Mouse (Mus musculus): ENCODE results near the gene Rslcan18. TPM values are rescaled to one million over a fixed set of nuclear protein-coding genes. Genes with fewer than 3 reads are reported as not detected.

The Rslcan18 gene
- polyA plus RNA-seq, 1 experiment from 2014 or later = 0.87 TPM

GRCm38 (mm10) chr13:67065386-67065785 is 50.7 kb downstream of the Rslcan18 start:
- no peaks in the 10 kb centered on the region for H3K4me1 ChIP-seq (ENCODE audit: control insufficient read depth, insufficient read depth, low read length)

DNA sequence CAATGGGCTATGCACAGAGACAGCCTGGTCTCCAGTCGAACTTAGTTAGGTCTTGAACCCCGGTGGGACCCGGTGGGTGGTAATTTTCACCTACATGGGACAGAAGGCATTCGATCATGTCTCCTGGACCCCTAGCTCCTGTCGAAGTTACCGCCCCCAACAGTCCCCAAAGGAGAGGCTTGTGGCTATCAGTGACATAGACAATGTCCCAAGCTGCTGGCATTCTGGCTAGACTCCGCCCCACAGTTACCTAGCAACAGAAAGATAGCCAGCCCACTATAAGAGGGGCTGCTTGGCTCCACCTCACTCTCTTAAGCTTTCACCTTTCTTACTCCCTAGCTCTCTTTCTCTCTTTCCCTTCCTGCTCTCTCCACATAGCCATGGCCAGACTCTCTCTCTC is 53.6 kb downstream of the Rslcan18 start:
- ATAC-seq (replicated peaks; ENCODE audit: insufficient number of reproducible peaks, low FRiP score, low TSS enrichment) = no peak
- WGBS (ENCODE audit: insufficient replicate concordance) = 36% methylated on average over 7 of the region's 7 CpGs
- peaks cover 3% of the 10 kb centered on the region; the same call in 1 of the 2 replicates for H3K4me1 ChIP-seq (ENCODE audit: control insufficient read depth, insufficient read depth, low read length)

More at GRCm38 (mm10) chr13:67065386-67065785, 50.7 kb downstream of the Rslcan18 start:
- Histone ChIP-seq H3K27ac (ENCODE audit: low read depth, low read length) (no peak overlapping the region), H3K27me3 (ENCODE audit: control insufficient read depth, insufficient read depth, low read length) (no peaks in the 10 kb centered on the region), H3K4me2 (no peak overlapping the region), H3K4me3 (ENCODE audit: low read depth, low read length) (no peak overlapping the region), H3K36me3 (ENCODE audit: control insufficient read depth, insufficient read depth, low read length) (peaks cover 15% of the 10 kb centered on the region), H3K9me3 (replicated peaks; ENCODE audit: control insufficient read depth, low read length) (peaks cover 6% of the 10 kb centered on the region), H3K9ac (ENCODE audit: low read depth, low read length) (no peak overlapping the region)
- ATAC-seq (replicated peaks; ENCODE audit: insufficient number of reproducible peaks, low FRiP score, low TSS enrichment) = no peak
- 86% methylated on average over 8 of the region's 8 CpGs for WGBS (ENCODE audit: insufficient replicate concordance)

DNA sequence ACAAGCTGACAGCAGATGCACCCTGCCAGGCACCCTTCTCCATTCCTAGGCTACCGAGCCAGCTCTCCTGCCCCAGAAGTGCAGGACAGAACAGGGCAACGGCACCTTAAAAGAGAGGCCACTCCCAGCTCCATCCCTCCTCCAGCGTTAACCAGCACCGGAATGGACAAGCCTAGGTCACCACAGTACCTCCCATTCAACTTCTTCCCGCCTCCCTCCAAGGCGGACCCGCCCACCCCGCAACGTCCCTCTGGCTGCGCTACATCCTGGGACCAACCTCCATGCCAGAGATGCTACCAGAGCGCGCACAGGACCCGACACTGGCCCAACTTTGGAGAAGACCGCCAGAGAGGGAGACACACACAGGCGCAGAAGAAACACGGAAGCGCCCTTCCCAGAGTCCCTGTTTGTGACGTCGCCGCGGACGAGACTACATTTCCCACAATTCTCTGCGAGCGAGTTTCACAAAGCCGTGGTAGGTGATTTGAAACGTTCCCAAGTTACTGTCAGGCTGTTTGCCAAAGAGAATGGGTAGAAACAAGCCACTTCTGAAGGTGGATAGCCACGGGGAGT is 55.2 kb downstream of the Rslcan18 start, which contains the start of gene Zfp712:
TSS of gene Zfp712 (minus strand) at position 385 of the 573 bp plus-strand sequence.
- Histone ChIP-seq H3K4me1 (ENCODE audit: control insufficient read depth, insufficient read depth, low read length) (peaks cover 3% of the 10 kb centered on the region; the same call in 1 of the 2 replicates), H3K9ac (ENCODE audit: low read depth, low read length) (peak within 1 kb of the TSS; percentile 74), H3K4me2 (peak within 1 kb of the TSS; percentile 86), H3K36me3 (ENCODE audit: control insufficient read depth, insufficient read depth, low read length) (no peaks in the 10 kb centered on the region), H3K9me3 (replicated peaks; ENCODE audit: control insufficient read depth, low read length) (no peaks in the 10 kb centered on the region), H3K27me3 (ENCODE audit: control insufficient read depth, insufficient read depth, low read length) (no peaks in the 10 kb centered on the region), H3K27ac (ENCODE audit: low read depth, low read length) (peak within 1 kb of the TSS; percentile 87), H3K4me3 (ENCODE audit: low read depth, low read length) (peak within 1 kb of the TSS; percentile 71)
- peak; percentile 94 for ATAC-seq (replicated peaks; ENCODE audit: insufficient number of reproducible peaks, low FRiP score, low TSS enrichment)
- WGBS (ENCODE audit: insufficient replicate concordance) = 1% methylated on average over 27 of the region's 27 CpGs

More for the DNA sequence above, 53.6 kb downstream of the Rslcan18 start:
- Histone ChIP-seq H3K9ac (ENCODE audit: low read depth, low read length) (no peak overlapping the region), H3K4me3 (ENCODE audit: low read depth, low read length) (no peak overlapping the region), H3K9me3 (replicated peaks; ENCODE audit: control insufficient read depth, low read length) (0 out of 2 replicates have a peak, but pooled peaks cover 2% of the 10 kb centered on the region), H3K36me3 (ENCODE audit: control insufficient read depth, insufficient read depth, low read length) (no peaks in the 10 kb centered on the region), H3K27ac (ENCODE audit: low read depth, low read length) (no peak overlapping the region), H3K27me3 (ENCODE audit: control insufficient read depth, insufficient read depth, low read length) (no peaks in the 10 kb centered on the region), H3K4me2 (no peak overlapping the region; the same call in 1 of the 2 replicates)

- Histone ChIP-seq H3K4me1 (ENCODE audit: control insufficient read depth, insufficient read depth, low read length) (peaks cover 3% of the 10 kb centered on the region; the same call in 1 of the 2 replicates), H3K27ac (ENCODE audit: low read depth, low read length) (peak overlapping the region; percentile 87; the same call in 1 of the 2 replicates), H3K9ac (ENCODE audit: low read depth, low read length) (peak overlapping the region; percentile 74), H3K36me3 (ENCODE audit: control insufficient read depth, insufficient read depth, low read length) (no peaks in the 10 kb centered on the region), H3K4me3 (ENCODE audit: low read depth, low read length) (peak overlapping the region; percentile 71), H3K9me3 (replicated peaks; ENCODE audit: control insufficient read depth, low read length) (no peaks in the 10 kb centered on the region), H3K27me3 (ENCODE audit: control insufficient read depth, insufficient read depth, low read length) (no peaks in the 10 kb centered on the region), H3K4me2 (peak overlapping the region; percentile 86)
- no peak for ATAC-seq (replicated peaks; ENCODE audit: insufficient number of reproducible peaks, low FRiP score, low TSS enrichment)
- 4% methylated on average over 12 of the region's 12 CpGs for WGBS (ENCODE audit: insufficient replicate concordance)
Observed at GRCm38 (mm10) chr13:67060161-67060785, 55.8 kb downstream of the Rslcan18 start.

Other genes starting within 250 kb of the Rslcan18 start
- 0.92 and 1.3 TPM in 2 replicates for gene Gm10767, start 211.3 kb downstream of the Rslcan18 start, polyA plus RNA-seq (2014; fragmentation: Nextera tagmentation; extraction: Ambion mirVana)
- 2.2 and 2.5 TPM in 2 replicates for gene Zfp712, start 55.1 kb downstream of the Rslcan18 start, polyA plus RNA-seq (2014; fragmentation: Nextera tagmentation; extraction: Ambion mirVana)
- gene Zfp708, start 18.3 kb downstream of the Rslcan18 start, polyA plus RNA-seq (2014; fragmentation: Nextera tagmentation; extraction: Ambion mirVana) = 4.2 and 4.5 TPM in 2 replicates
- gene Gm28557, start 7.7 kb downstream of the Rslcan18 start, polyA plus RNA-seq (2014; fragmentation: Nextera tagmentation; extraction: Ambion mirVana) = 1.1 and 2.2 TPM in 2 replicates
- 1.7 and 1.8 TPM in 2 replicates for gene Zfp759, start 5.4 kb upstream of the Rslcan18 start, polyA plus RNA-seq (2014; fragmentation: Nextera tagmentation; extraction: Ambion mirVana)
- gene Rsl1, start 56.9 kb upstream of the Rslcan18 start, polyA plus RNA-seq (2014; fragmentation: Nextera tagmentation; extraction: Ambion mirVana) = 3.6 and 4.0 TPM in 2 replicates
- gene Zfp455, start 78.2 kb upstream of the Rslcan18 start, polyA plus RNA-seq (2014; fragmentation: Nextera tagmentation; extraction: Ambion mirVana) = 0.73 and 1.6 TPM in 2 replicates
- 1.3 and 1.9 TPM in 2 replicates for gene Zfp458, start 162.2 kb upstream of the Rslcan18 start, polyA plus RNA-seq (2014; fragmentation: Nextera tagmentation; extraction: Ambion mirVana)
- gene Zfp457, start 190.2 kb upstream of the Rslcan18 start, polyA plus RNA-seq (2014; fragmentation: Nextera tagmentation; extraction: Ambion mirVana) = 0.46 TPM in 1 of 2 replicates, not detected in the other
- gene Zfp595, start 216.3 kb upstream of the Rslcan18 start, polyA plus RNA-seq (2014; fragmentation: Nextera tagmentation; extraction: Ambion mirVana) = 1.7 and 2.1 TPM in 2 replicates
- 0.31 and 1.1 TPM in 2 replicates for gene Gm28044, start 244.3 kb upstream of the Rslcan18 start, polyA plus RNA-seq (2014; fragmentation: Nextera tagmentation; extraction: Ambion mirVana)
- gene Zfp953, start 244.3 kb upstream of the Rslcan18 start, polyA plus RNA-seq (2014; fragmentation: Nextera tagmentation; extraction: Ambion mirVana) = 1.1 and 1.3 TPM in 2 replicates